Mouse (Mus musculus) liver, embryonic 14.5 days (tissue): ENCODE data around the gene Gm45713.

Experiments used
- CTCF ChIP-seq: IDR thresholded peaks from 2 replicates; pipeline ENCODE4 v1.5.1; 2016; ENCODE audit warnings: antibody characterized with exemption, low read depth, control low read depth
- EP300 ChIP-seq: IDR thresholded peaks from 2 replicates; pipeline ENCODE4 v1.6.1; 2016; ENCODE audit warnings: antibody characterized with exemption, low read depth

DNA sequence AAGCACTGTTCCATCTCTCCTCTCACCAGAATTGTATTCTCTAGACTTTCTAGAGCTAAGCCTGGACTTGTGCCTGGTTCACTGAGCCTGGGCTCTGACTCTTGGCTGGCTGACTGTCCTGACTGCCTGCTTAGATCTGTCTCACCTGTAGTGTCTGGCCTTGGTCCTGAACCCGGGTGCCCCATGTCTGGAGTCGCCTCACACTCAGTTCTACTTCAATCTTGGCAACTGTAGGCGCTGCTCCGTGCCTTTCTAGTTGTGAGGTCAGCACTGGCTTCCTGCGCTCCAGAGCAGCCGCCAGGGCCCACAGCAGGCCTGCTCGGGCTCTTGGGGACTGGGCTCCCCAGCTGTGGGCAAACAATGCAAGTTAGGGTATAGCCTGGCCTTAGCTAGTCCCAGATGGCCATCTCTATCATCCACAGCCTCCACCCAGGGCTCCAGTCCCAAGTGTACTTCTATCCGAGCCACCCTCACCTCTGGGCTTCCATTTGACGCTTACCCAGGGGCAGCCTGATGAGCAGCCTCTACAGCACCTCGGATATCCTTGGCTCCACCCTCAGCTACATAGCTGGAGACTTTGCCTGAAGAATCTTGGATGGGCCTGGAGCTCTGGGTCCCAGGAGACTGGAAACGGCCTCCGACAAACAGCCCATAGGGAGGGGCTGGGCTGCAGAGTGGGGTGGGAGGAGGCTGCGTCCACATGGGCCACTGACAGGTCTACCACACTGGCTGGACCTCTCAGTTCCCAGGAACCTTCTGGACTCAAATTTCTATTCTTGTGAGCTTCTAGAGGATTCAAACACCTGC, 8.5 kb upstream of the Gm45713 start:
- TF ChIP-seq CTCF (no peak), EP300 (no peak)
